Mouse (Mus musculus): Measurements from ENCODE around the gene Nfkbid.

The Nfkbid gene

DNA sequence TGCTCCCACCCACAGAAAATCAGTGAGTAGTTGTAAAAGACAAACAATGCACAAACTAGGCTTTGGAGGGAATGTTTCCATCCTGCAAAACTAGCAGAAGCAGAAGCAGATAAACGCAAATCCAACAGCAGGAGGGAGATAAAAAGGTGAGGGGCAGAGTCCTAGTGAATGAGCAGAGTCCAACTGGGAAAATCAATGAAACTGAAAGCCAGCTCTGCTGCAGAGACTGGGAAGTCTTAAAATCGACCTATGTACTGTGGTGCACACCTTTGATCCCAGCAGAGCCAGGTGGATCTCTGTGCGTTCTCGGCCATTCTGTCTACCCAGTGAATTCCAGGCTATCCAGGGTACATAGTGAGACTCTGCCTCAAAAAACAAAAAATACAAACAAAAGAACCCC, 53.5 kb downstream of the Nfkbid start:
- TF ChIP-seq GATA4 (IDR thresholded peaks at IDR 0.05; ENCODE audit: insufficient replicate concordance, low read length), result peak; percentile 79; the same call in 1 of the 2 replicates

GRCm38 (mm10) chr7:30477415-30478381, 56.2 kb downstream of the Nfkbid start:
- no peak for TF ChIP-seq GATA4 (IDR thresholded peaks at IDR 0.05; ENCODE audit: insufficient replicate concordance, low read length)

Measured in liver, adult (tissue).